Mouse (Mus musculus): ENCODE results near the gene Rbm14. TPM values are rescaled to one million over a fixed set of nuclear protein-coding genes. Genes with fewer than 3 reads are reported as not detected.
A peak's percentile ranks its signal among the peaks of the same experiment; 100 is the strongest.

Rbm14 gene
- total RNA-seq, 1 experiment: 91.7 TPM

DNA sequence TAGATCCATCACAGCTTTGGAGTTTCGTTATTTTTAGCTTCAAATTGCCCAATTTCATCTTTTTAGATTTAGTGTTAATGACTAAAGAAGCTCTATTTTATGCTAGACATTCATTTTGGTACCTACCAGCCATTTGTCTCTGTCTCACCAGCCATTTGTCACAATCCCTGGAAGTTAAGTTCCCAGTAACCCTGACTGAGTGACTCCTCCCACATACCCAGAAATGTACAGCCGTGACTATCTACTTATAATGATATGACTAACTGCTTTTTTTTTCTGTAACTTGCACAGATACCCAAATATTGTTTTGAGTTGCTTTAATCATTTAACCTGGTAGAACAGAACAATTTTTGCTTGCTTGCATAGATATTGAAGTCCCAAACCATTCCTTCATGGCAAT is 34.4 kb upstream of the Rbm14 start:
- no peak for TF ChIP-seq ZNF384 (IDR thresholded peaks at IDR 0.05; ENCODE audit: low read depth, low read length)
- no peak for TF ChIP-seq CHD2 (IDR thresholded peaks at IDR 0.05; ENCODE audit: low read depth, low read length)
- no peak for TF ChIP-seq MAFK (IDR thresholded peaks at IDR 0.05; ENCODE audit: insufficient read depth, low read depth, low read length)
- no peak for TF ChIP-seq HCFC1 (IDR thresholded peaks at IDR 0.05; ENCODE audit: borderline replicate concordance, insufficient read depth, low read length)
- TF ChIP-seq ZC3H11A (IDR thresholded peaks at IDR 0.05; ENCODE audit: borderline replicate concordance, low read depth, low read length): no peak

DNA sequence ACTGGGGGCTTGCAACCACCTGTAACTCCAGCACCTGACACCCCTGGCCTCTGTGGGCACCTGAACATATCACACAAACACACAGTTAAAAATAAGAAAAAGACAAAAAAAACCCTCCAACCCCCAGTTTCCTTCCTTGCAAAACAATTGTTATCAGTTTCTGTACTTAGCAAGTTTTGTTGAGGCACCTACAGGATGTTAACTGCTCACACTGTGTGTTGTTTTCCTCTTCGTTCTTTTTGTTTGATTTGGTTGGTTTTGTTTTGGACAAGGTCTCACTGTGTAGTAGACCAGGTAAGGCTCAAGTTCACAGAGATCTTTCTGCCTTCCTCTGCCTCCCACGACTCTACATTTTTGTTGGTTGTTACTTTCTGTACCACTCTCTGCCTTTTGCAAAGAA is 31.2 kb upstream of the Rbm14 start:
- H3K9ac ChIP-seq (ENCODE audit: insufficient read depth, low read depth, low read length, poor library complexity, severe bottlenecking): no peak overlapping the region
- H3K4me3 ChIP-seq (ENCODE audit: insufficient read depth in 1 of 2, low read depth in 1 of 2, low read length in 2 of 2, poor library complexity in 1 of 2, severe bottlenecking in 1 of 2): no peak overlapping the region
- H3K36me3 ChIP-seq (ENCODE audit: control insufficient read depth, insufficient read depth, low read length, poor library complexity, severe bottlenecking): peaks cover under 1% of the 10 kb centered on the region; the same call in 1 of the 2 replicates
- in situ Hi-C loops (cut with MboI; ENCODE audit: low sequenced_read_pairs in 2 of 2, unreplicated experiment in 2 of 2): no loop called here
- no peak for DNase-seq (ENCODE audit: low read depth, low spot score)
- H3K9me3 ChIP-seq (ENCODE audit: control insufficient read depth, insufficient read depth, low read depth, low read length): no peaks in the 10 kb centered on the region
- H3K27ac ChIP-seq (ENCODE audit: insufficient read depth, low read depth, low read length, poor library complexity, severe bottlenecking): no peak overlapping the region
- TF ChIP-seq ZC3H11A (IDR thresholded peaks at IDR 0.05; ENCODE audit: borderline replicate concordance, low read depth, low read length) (no peak), HCFC1 (IDR thresholded peaks at IDR 0.05; ENCODE audit: borderline replicate concordance, insufficient read depth, low read length) (no peak), MAFK (IDR thresholded peaks at IDR 0.05; ENCODE audit: insufficient read depth, low read depth, low read length) (no peak), ZNF384 (IDR thresholded peaks at IDR 0.05; ENCODE audit: low read depth, low read length) (no peak), CHD2 (IDR thresholded peaks at IDR 0.05; ENCODE audit: low read depth, low read length) (no peak)
- H3K4me1 ChIP-seq (ENCODE audit: control insufficient read depth in 2 of 2, insufficient read depth in 2 of 2, low read length in 2 of 2, poor library complexity in 1 of 2): peaks cover 0 to 5% of the 10 kb centered on the region in 2 experiments; a peak in 1 of 4 replicates

More for the DNA sequence above, 34.4 kb upstream of the Rbm14 start:
- in situ Hi-C loops (cut with MboI; ENCODE audit: low sequenced_read_pairs in 2 of 2, unreplicated experiment in 2 of 2): no loop called here
- no peak for DNase-seq (ENCODE audit: low read depth, low spot score)
- Histone ChIP-seq H3K27ac (ENCODE audit: insufficient read depth, low read depth, low read length, poor library complexity, severe bottlenecking) (no peak overlapping the region), H3K9ac (ENCODE audit: insufficient read depth, low read depth, low read length, poor library complexity, severe bottlenecking) (no peak overlapping the region), H3K9me3 (ENCODE audit: control insufficient read depth, insufficient read depth, low read depth, low read length) (no peaks in the 10 kb centered on the region), H3K36me3 (ENCODE audit: control insufficient read depth, insufficient read depth, low read length, poor library complexity, severe bottlenecking) (no peaks in the 10 kb centered on the region), H3K4me3 (ENCODE audit: insufficient read depth in 1 of 2, low read depth in 1 of 2, low read length in 2 of 2, poor library complexity in 1 of 2, severe bottlenecking in 1 of 2) (no peak overlapping the region), H3K4me1 (ENCODE audit: control insufficient read depth in 2 of 2, insufficient read depth in 2 of 2, low read length in 2 of 2, poor library complexity in 1 of 2) (peaks cover 3 to 11% of the 10 kb centered on the region in 2 experiments; a peak in 3 of 4 replicates)

DNA sequence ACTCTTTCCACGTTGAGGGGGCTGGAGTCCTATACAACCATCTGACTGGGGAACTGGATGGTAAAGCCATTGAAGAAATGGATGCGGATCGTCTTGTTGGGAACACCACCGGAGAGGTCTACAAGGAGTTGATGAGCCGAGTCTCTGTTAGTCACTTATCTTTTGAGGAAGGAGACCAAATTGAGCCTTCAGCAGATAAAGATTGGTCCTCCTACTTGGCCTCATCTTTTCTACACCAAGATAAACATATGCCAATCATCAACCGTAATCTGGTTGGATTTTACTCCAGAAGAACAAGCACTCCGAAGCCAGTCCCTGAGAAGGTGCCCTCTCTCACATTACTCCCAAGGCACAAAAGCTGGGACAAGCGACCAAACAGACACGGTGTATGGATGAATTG is 29.4 kb upstream of the Rbm14 start:
- in situ Hi-C loops (cut with MboI; ENCODE audit: low sequenced_read_pairs in 2 of 2, unreplicated experiment in 2 of 2): no loop called here
- Histone ChIP-seq H3K9me3 (ENCODE audit: control insufficient read depth, insufficient read depth, low read depth, low read length) (no peaks in the 10 kb centered on the region), H3K27ac (ENCODE audit: insufficient read depth, low read depth, low read length, poor library complexity, severe bottlenecking) (no peak overlapping the region), H3K4me3 (ENCODE audit: insufficient read depth in 1 of 2, low read depth in 1 of 2, low read length in 2 of 2, poor library complexity in 1 of 2, severe bottlenecking in 1 of 2) (no peak overlapping the region), H3K4me1 (ENCODE audit: control insufficient read depth in 2 of 2, insufficient read depth in 2 of 2, low read length in 2 of 2, poor library complexity in 1 of 2) (peaks cover 4 to 6% of the 10 kb centered on the region in 2 experiments; a peak in 2 of 4 replicates), H3K36me3 (ENCODE audit: control insufficient read depth, insufficient read depth, low read length, poor library complexity, severe bottlenecking) (peaks cover 2% of the 10 kb centered on the region; the same call in 1 of the 2 replicates), H3K9ac (ENCODE audit: insufficient read depth, low read depth, low read length, poor library complexity, severe bottlenecking) (no peak overlapping the region)
- no peak for DNase-seq (ENCODE audit: low read depth, low spot score)
- TF ChIP-seq ZC3H11A (IDR thresholded peaks at IDR 0.05; ENCODE audit: borderline replicate concordance, low read depth, low read length) (no peak), ZNF384 (IDR thresholded peaks at IDR 0.05; ENCODE audit: low read depth, low read length) (no peak), HCFC1 (IDR thresholded peaks at IDR 0.05; ENCODE audit: borderline replicate concordance, insufficient read depth, low read length) (no peak)

DNA sequence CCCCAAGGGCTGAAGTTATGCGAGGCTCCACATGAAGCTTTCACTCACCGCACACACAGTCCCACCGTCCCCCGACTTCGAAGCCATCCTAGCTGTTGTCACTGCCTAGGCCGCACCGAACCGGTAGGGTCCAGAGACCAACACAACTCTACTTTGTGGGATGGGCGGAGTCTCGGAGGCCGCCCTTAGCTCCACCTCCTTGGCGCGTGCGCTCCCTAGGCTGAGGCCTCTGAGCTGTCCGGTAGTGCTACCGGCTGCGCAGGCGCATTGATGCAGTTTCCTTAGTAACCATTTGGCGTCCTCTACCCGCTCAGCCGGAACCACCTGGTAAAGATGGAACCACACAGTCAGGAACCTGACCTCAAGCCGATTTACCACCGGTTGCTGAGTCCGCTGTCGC is 27.7 kb upstream of the Rbm14 start, which contains the start of the genes Ccs and Ccdc87:
TSS of gene Ccs (minus strand) at position 184 of the 400 bp plus-strand sequence.
TSS of gene Ccdc87 (plus strand) at position 218 of the 400 bp plus-strand sequence.
- in situ Hi-C loops (cut with MboI; ENCODE audit: low sequenced_read_pairs in 2 of 2, unreplicated experiment in 2 of 2): no loop called here
- peak; percentile 98 for DNase-seq (ENCODE audit: low read depth, low spot score)
- peak within 1 kb of the TSS; percentile 73 for H3K9ac ChIP-seq (ENCODE audit: insufficient read depth, low read depth, low read length, poor library complexity, severe bottlenecking)
- peak within 1 kb of the TSS; percentile 64 to 66 for H3K4me3 ChIP-seq (ENCODE audit: insufficient read depth in 1 of 2, low read depth in 1 of 2, low read length in 2 of 2, poor library complexity in 1 of 2, severe bottlenecking in 1 of 2)
- no peaks in the 10 kb centered on the region for H3K9me3 ChIP-seq (ENCODE audit: control insufficient read depth, insufficient read depth, low read depth, low read length)
- peaks cover 2% of the 10 kb centered on the region; the same call in 1 of the 2 replicates for H3K36me3 ChIP-seq (ENCODE audit: control insufficient read depth, insufficient read depth, low read length, poor library complexity, severe bottlenecking)
- peaks cover 6 to 7% of the 10 kb centered on the region in 2 experiments; a peak in 2 of 4 replicates for H3K4me1 ChIP-seq (ENCODE audit: control insufficient read depth in 2 of 2, insufficient read depth in 2 of 2, low read length in 2 of 2, poor library complexity in 1 of 2)
- TF ChIP-seq CHD2 (IDR thresholded peaks at IDR 0.05; ENCODE audit: low read depth, low read length): no peak
- TF ChIP-seq ZNF384 (IDR thresholded peaks at IDR 0.05; ENCODE audit: low read depth, low read length): no peak
- TF ChIP-seq HCFC1 (IDR thresholded peaks at IDR 0.05; ENCODE audit: borderline replicate concordance, insufficient read depth, low read length): peak; percentile 52; the same call in 1 of the 2 replicates
- TF ChIP-seq MAFK (IDR thresholded peaks at IDR 0.05; ENCODE audit: insufficient read depth, low read depth, low read length): no peak
- TF ChIP-seq ZC3H11A (IDR thresholded peaks at IDR 0.05; ENCODE audit: borderline replicate concordance, low read depth, low read length): no peak
- no peak within 1 kb of the TSS for H3K27ac ChIP-seq (ENCODE audit: insufficient read depth, low read depth, low read length, poor library complexity, severe bottlenecking)
